Mouse (Mus musculus) cerebellum, postnatal 14 days (tissue): ENCODE data around the gene Hdgfl3.

Source experiments
- DNase-seq, 2 experiments: peaks; one replicate each; pipeline ENCODE4 v3.0.0; 2021; ENCODE audit warnings: mixed read lengths in 2 of 2

Gene Hdgfl3

GRCm38 (mm10) chr7:81934267-81934745 is at the start of gene Hdgfl3:
TSS of gene Hdgfl3 (minus strand) at chr7:81934473.
- DNase-seq = peak; percentile 83 to 89

GRCm38 (mm10) chr7:81983651-81984050 is 49.4 kb upstream of the Hdgfl3 start:
- DNase-seq = no peak

GRCm38 (mm10) chr7:81978304-81978703 is 44.0 kb upstream of the Hdgfl3 start:
- no peak for DNase-seq

GRCm38 (mm10) chr7:81974616-81975015 is 40.3 kb upstream of the Hdgfl3 start:
- DNase-seq = no peak

GRCm38 (mm10) chr7:81973939-81974338 is 39.7 kb upstream of the Hdgfl3 start:
- DNase-seq = no peak

- DNase-seq = no peak
These were observed 39.1 kb upstream of the Hdgfl3 start for GRCm38 (mm10) chr7:81973339-81973738.

GRCm38 (mm10) chr7:81968975-81969374 is 34.7 kb upstream of the Hdgfl3 start:
- DNase-seq = no peak

GRCm38 (mm10) chr7:81968451-81968850 is 34.2 kb upstream of the Hdgfl3 start:
- no peak for DNase-seq

GRCm38 (mm10) chr7:81966195-81966594 is 31.9 kb upstream of the Hdgfl3 start:
- no peak for DNase-seq

- DNase-seq = peak; percentile 49 to 69
These were observed 25.4 kb upstream of the Hdgfl3 start for GRCm38 (mm10) chr7:81959704-81960103.

GRCm38 (mm10) chr7:81954208-81954846 is 20.1 kb upstream of the Hdgfl3 start:
- DNase-seq = peak; percentile 33 to 44

- no peak for DNase-seq
These were observed 16.2 kb upstream of the Hdgfl3 start for GRCm38 (mm10) chr7:81950499-81950898.

GRCm38 (mm10) chr7:81945398-81945797 is 11.1 kb upstream of the Hdgfl3 start:
- DNase-seq = no peak

- no peak for DNase-seq
These were observed 533 bp upstream of the Hdgfl3 start for GRCm38 (mm10) chr7:81934806-81935205.

- DNase-seq = peak; percentile 79 to 80
These were observed 539 bp downstream of the Hdgfl3 start for GRCm38 (mm10) chr7:81933601-81934266.

- DNase-seq = peak in 1 of 2 experiments; percentile 36
These were observed 1.1 kb downstream of the Hdgfl3 start for GRCm38 (mm10) chr7:81933061-81933600.

- DNase-seq = no peak
These were observed 1.7 kb downstream of the Hdgfl3 start for GRCm38 (mm10) chr7:81932521-81933045.

GRCm38 (mm10) chr7:81928998-81929397 is 5.3 kb downstream of the Hdgfl3 start:
- no peak for DNase-seq

- DNase-seq = no peak
These were observed 12.8 kb downstream of the Hdgfl3 start for GRCm38 (mm10) chr7:81921379-81921952.

- no peak for DNase-seq
These were observed 14.0 kb downstream of the Hdgfl3 start for GRCm38 (mm10) chr7:81920314-81920713.

- peak; percentile 79 to 86 for DNase-seq
These were observed 16.0 kb downstream of the Hdgfl3 start for GRCm38 (mm10) chr7:81918316-81918715.

- DNase-seq = no peak
These were observed 29.3 kb downstream of the Hdgfl3 start for GRCm38 (mm10) chr7:81904926-81905325.

GRCm38 (mm10) chr7:81904094-81904493 is 30.2 kb downstream of the Hdgfl3 start:
- no peak for DNase-seq
